Mouse (Mus musculus) testis, adult 2 months (tissue): ENCODE results near the gene Atrnl1. TPM values are rescaled to one million over a fixed set of nuclear protein-coding genes. Genes with fewer than 3 reads are reported as not detected.

ENCODE experiments used
- H3K27ac ChIP-seq: fragments of 200-500 bp; 2 replicates; pipeline ENCODE4 v1.5.1; 2012; ENCODE audit warnings: low read depth, low read length; ENCODE audit not compliant: control insufficient read depth, insufficient read depth
- H3K27me3 ChIP-seq: fragments of 200-500 bp; 2 replicates; pipeline ENCODE4 v1.6.1; 2012; ENCODE audit warnings: mild to moderate bottlenecking, low read length, moderate library complexity; ENCODE audit not compliant: control insufficient read depth, insufficient read depth
- H3K36me3 ChIP-seq: fragments of 200-500 bp; 2 replicates; pipeline ENCODE4 v1.6.1; 2012; ENCODE audit warnings: mild to moderate bottlenecking, low read length; ENCODE audit not compliant: control insufficient read depth, insufficient read depth
- H3K4me1 ChIP-seq: fragments of 200-500 bp; 2 replicates; pipeline ENCODE4 v1.6.1; 2012; ENCODE audit warnings: low read length; ENCODE audit not compliant: control insufficient read depth, insufficient read depth
- H3K4me3 ChIP-seq: fragments of 200-500 bp; 2 replicates; pipeline ENCODE4 v1.5.1; 2012; ENCODE audit warnings: low read depth, mild to moderate bottlenecking, low read length, moderate library complexity, mixed read lengths; ENCODE audit not compliant: control insufficient read depth
- CTCF ChIP-seq: fragments of 200-500 bp; IDR thresholded peaks from 2 replicates; pipeline ENCODE4 v1.5.1; 2012; ENCODE audit warnings: low read depth, mild to moderate bottlenecking, inconsistent platforms, low read length, moderate library complexity; ENCODE audit not compliant: control insufficient read depth, insufficient read depth, insufficient replicate concordance
- POLR2A ChIP-seq: fragments of 200-500 bp; IDR thresholded peaks from 2 replicates; pipeline ENCODE4 v1.6.1; 2012; ENCODE audit warnings: low read depth, mild to moderate bottlenecking, inconsistent platforms, low read length, moderate library complexity; ENCODE audit not compliant: control insufficient read depth
- polyA plus RNA-seq: library from polyadenylated mRNA; depleted of rRNA; stranded (reverse); fragments of >200 nt; gene quantifications from 2 replicates; pipeline ENCODE4 v1.2.3, GENCODE M21; 2012

Gene Atrnl1
- polyA plus RNA-seq, 1 experiment, result 3.8 TPM

DNA sequence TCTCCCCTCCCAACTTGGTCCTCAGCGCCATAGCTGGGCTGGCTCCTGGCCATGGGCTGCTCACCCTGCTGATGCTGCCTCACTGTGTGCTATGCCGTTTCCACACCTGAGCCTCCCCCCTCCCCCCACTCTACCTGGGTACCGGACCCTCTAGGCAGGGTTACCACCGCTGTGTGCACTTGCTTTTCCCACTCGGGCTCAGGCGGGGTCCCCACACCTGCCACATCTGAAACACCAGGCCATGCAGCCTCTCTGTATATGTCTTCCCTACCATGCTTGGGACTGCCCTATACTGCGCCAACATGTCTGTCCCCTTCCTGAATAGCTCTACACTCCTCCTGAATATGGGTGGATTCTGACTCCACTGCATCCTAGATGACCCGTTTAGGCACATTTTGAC, 384.2 kb downstream of the Atrnl1 start:
- TF ChIP-seq POLR2A, result no peak
- no peak for TF ChIP-seq CTCF
- Histone ChIP-seq H3K27me3 (no peaks in the 10 kb centered on the region), H3K36me3 (no peaks in the 10 kb centered on the region), H3K4me3 (no peak overlapping the region), H3K27ac (no peak overlapping the region), H3K4me1 (no peaks in the 10 kb centered on the region; the same call in 1 of the 2 replicates)

DNA sequence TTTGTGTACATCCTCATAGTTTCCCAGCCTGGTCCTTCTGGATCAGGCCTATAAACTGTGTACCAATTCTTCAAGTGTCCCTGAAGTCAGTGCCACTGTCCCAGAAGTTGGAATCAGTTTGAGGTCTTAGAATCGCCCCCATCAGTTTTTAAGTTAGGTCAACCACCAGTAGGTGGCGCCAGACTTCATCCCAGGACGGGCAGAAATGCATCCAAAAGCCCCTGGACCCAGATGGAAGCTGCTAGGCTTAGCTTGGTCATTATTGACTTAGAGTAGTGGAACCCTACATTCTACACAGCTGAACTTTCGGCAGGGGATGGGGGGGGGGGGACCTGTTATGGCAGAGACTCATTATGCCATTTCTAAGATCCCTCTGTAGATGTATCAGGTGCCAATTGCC, 387.1 kb downstream of the Atrnl1 start:
- TF ChIP-seq CTCF (peak; percentile 54; the same call in 1 of the 2 replicates), POLR2A (no peak)
- Histone ChIP-seq H3K27me3 (no peaks in the 10 kb centered on the region), H3K36me3 (no peaks in the 10 kb centered on the region), H3K4me1 (no peaks in the 10 kb centered on the region; the same call in 1 of the 2 replicates), H3K4me3 (no peak overlapping the region), H3K27ac (no peak overlapping the region)

DNA sequence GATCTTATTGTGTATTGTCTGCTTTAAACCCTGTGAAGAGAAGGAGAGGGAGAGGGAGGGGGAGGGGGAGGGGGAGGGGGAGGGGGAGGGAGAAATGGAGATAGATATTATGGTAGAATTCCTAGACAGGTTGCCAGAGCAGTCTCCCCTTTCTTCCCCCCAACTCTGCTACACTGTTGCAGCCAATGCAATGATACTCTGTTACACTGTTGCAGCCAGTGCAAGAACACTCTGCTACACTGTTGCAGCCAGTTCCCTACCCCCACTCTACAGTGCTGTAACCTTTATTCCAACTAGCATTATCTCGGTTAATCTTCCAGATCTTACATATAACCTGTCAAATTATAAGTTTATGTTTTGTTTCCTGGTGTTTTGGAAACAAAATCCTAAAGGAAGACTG, 400.8 kb downstream of the Atrnl1 start:
- Histone ChIP-seq H3K36me3 (no peaks in the 10 kb centered on the region), H3K4me3 (no peak overlapping the region), H3K27me3 (no peaks in the 10 kb centered on the region), H3K4me1 (no peaks in the 10 kb centered on the region), H3K27ac (no peak overlapping the region)
- TF ChIP-seq POLR2A, result no peak
- TF ChIP-seq CTCF, result no peak

DNA sequence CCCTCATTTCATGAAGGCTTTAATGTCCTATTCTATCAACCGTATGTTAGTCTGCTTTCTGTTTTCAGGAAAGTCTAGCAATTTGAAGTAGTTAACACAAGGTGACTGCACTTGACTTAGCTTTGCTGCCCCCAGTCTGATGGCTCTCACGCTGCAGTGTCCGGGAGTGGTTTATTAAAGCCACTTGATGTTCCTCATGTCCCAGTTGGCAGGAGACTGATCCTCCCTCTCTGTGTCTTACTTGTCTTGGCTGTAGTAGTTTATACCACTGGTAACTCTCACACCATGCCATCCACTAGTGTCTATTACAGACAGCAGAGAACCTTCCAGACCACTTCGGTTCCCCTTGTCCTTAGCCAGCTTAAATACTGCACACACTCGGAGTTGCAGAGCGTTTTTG, 404.9 kb downstream of the Atrnl1 start:
- no peaks in the 10 kb centered on the region for H3K4me1 ChIP-seq
- H3K36me3 ChIP-seq, result no peaks in the 10 kb centered on the region
- no peaks in the 10 kb centered on the region for H3K27me3 ChIP-seq
- no peak overlapping the region for H3K27ac ChIP-seq
- no peak overlapping the region for H3K4me3 ChIP-seq
- no peak for TF ChIP-seq CTCF
- TF ChIP-seq POLR2A, result no peak

DNA sequence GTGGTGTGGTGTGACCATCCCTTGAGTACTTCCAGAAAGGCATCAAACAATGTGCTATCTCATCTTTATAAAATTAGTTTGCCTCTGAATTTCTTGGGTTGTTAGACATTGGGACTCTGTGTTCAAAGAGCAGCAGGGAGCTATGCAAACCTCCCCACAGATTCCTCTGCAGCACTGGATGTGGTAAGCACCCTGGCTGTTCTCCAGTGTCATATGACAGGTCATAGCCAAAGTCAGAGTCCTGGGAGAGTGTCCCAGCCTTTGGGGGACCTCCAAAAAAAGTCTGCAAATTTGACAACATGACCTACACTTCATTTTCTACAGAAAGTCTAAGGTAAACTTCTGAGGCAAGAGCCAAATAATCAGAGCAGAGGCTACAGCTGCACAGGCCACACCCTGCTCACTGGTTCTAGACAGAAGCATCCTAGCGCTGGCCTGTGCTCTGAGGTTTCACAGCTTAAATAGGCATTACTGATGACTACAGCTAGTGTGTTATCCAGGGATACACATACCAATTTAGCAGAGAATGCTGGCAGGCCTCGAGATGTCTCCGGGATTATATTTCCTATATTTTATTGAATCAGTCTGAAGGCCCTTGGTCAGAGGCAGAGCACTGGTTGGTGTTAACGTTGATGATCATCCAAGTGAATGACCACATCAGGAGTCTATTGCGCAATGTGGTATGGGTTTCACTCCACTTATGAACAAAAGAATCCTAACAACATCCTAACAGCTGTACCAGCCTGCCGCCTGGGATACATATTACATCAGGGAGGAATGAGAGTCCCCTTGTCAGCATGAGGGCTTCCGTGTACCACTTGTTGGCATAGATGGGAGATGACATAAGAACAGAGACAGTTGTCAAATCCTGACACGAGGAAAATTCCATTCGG, 406.0 kb downstream of the Atrnl1 start:
- Histone ChIP-seq H3K36me3 (no peaks in the 10 kb centered on the region), H3K4me1 (no peaks in the 10 kb centered on the region), H3K27me3 (no peaks in the 10 kb centered on the region), H3K27ac (no peak overlapping the region), H3K4me3 (no peak overlapping the region)
- TF ChIP-seq POLR2A, result no peak
- TF ChIP-seq CTCF, result no peak

DNA sequence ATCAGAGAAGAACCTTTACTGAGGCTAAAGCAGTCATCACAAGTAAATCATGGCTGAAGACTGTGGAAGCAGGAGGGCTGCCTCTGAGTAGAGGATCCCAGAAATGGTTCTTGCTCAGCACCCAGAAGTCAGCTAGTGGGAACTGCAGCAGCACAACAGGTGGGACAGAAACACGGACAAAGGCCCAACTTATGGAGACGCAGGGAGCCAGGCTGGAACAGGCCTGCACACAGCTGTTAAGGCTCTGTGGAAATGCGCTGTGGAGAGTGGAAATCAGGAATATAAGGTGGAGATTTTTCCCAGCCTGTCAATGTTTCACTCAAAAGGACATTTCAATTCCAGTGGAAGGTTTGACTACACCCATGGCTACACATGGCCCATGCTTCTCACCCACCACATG, 406.6 kb downstream of the Atrnl1 start:
- Histone ChIP-seq H3K27me3 (no peaks in the 10 kb centered on the region), H3K36me3 (no peaks in the 10 kb centered on the region), H3K4me1 (no peaks in the 10 kb centered on the region), H3K27ac (no peak overlapping the region), H3K4me3 (no peak overlapping the region)
- TF ChIP-seq CTCF (no peak), POLR2A (no peak)

DNA sequence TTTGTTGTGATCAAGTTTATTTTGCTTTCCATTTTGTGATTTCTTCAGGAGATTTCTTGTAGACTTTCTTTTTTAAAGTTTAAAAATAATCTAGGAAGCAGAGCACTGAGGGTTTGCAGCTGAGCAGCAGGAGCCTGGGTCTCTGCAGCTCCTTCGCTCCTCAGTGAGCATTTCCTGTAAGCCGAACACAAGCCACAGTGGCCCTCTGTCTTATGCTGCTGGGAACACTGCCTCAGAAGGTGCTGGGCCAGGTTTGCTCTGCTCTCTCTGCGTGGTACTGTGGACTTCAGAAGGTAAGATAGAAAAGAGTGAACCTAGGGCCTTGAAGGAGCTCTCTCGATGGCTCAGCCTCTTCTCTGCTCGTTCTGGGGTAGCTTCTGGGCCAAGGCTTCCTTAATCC, 407.9 kb downstream of the Atrnl1 start:
- Histone ChIP-seq H3K27me3 (no peaks in the 10 kb centered on the region), H3K36me3 (no peaks in the 10 kb centered on the region), H3K27ac (no peak overlapping the region), H3K4me1 (no peaks in the 10 kb centered on the region), H3K4me3 (no peak overlapping the region)
- TF ChIP-seq POLR2A (no peak), CTCF (no peak)
